Mouse (Mus musculus) forebrain, postnatal 0 days (tissue): ENCODE data around the gene Jazf1. TPM values are rescaled to one million over a fixed set of nuclear protein-coding genes. Genes with fewer than 3 reads are reported as not detected.
A peak's percentile ranks its signal among the peaks of the same experiment; 100 is the strongest.

Source experiments
- ATAC-seq: fragments of 200-750 bp; cut with Nextera tagmentation; 2 replicates; pipeline ENCODE4 v1.8.0; 2017; ENCODE audit warnings: mild to moderate bottlenecking, moderate library complexity
- DNase-seq: peaks from one replicate; pipeline ENCODE4 v3.0.0-alpha.2; 2015
- H3K27ac ChIP-seq: fragments of 300-500 bp; sonication (generic); 2 replicates; pipeline ENCODE4 v1.5.1; 2014; ENCODE audit warnings: low read depth, mild to moderate bottlenecking, antibody characterized with exemption, low read length, moderate library complexity, mixed read lengths
- H3K27me3 ChIP-seq: fragments of 300-500 bp; sonication (generic); 2 replicates; pipeline ENCODE4 v1.6.1; 2014; ENCODE audit warnings: mild to moderate bottlenecking, low read length, mixed read lengths; ENCODE audit not compliant: insufficient read depth
- H3K36me3 ChIP-seq: fragments of 300-500 bp; sonication (generic); 2 replicates; pipeline ENCODE4 v1.6.1; 2014; ENCODE audit warnings: mild to moderate bottlenecking, moderate library complexity; ENCODE audit not compliant: insufficient read depth
- H3K4me1 ChIP-seq: fragments of 300-500 bp; sonication (generic); 2 replicates; pipeline ENCODE4 v1.6.1; 2014; ENCODE audit warnings: antibody characterized with exemption; ENCODE audit not compliant: insufficient read depth
- H3K4me2 ChIP-seq: fragments of 300-500 bp; sonication (generic); 2 replicates; pipeline ENCODE4 v1.6.1; 2014; ENCODE audit warnings: low read depth, mild to moderate bottlenecking, moderate library complexity
- H3K4me3 ChIP-seq: fragments of 300-500 bp; sonication (generic); 2 replicates; pipeline ENCODE4 v1.5.1; 2014; ENCODE audit warnings: low read depth, low read length, mixed read lengths
- H3K9ac ChIP-seq: fragments of 300-500 bp; sonication (generic); 2 replicates; pipeline ENCODE4 v1.6.1; 2014; ENCODE audit warnings: mild to moderate bottlenecking
- H3K9me3 ChIP-seq: fragments of 300-500 bp; sonication (generic); 2 replicates; pipeline ENCODE4 v1.6.1; 2016; ENCODE audit warnings: low read length
- CTCF ChIP-seq: sonication (generic); IDR thresholded peaks from 2 replicates; pipeline ENCODE4 v1.5.1; 2016; ENCODE audit warnings: antibody characterized with exemption, control low read depth, low read depth
- WGBS: fragments of 180-500 bp; shearing (Covaris S2); extraction: QIAGEN DNeasy Blood & Tissue Kit; methylation state at CpG from one replicate; pipeline ENCODE4 v1.1.7; 2014; 5-methylcytosine and 5-hydroxymethylcytosine counted together
- polyA plus RNA-seq: library from polyadenylated mRNA; unstranded; fragments of >200 nt; fragmentation: Nextera tagmentation; extraction: Ambion mirVana; gene quantifications from 2 replicates; pipeline ENCODE4 v1.2.1, GENCODE M21; 2015
- total RNA-seq: library from RNA; depleted of rRNA; stranded (reverse); fragments of >200 nt; gene quantifications from 2 replicates; pipeline ENCODE4 v1.2.3, GENCODE M21; 2014

Jazf1 gene
- total and polyA plus RNA-seq, 2 experiments from 2014 or later, result 50.8 to 71.7 TPM

GRCm38 (mm10) chr6:53034362-53035011, 33.9 kb downstream of the Jazf1 start:
- ATAC-seq (no peak), DNase-seq (no peak)
- no peak overlapping the region for H3K4me3 ChIP-seq
- no peak for TF ChIP-seq CTCF
- no peaks in the 10 kb centered on the region for H3K9me3 ChIP-seq
- H3K27me3 ChIP-seq, result no peaks in the 10 kb centered on the region
- H3K4me1 ChIP-seq, result no peaks in the 10 kb centered on the region
- H3K36me3 ChIP-seq, result no peaks in the 10 kb centered on the region; the same call in 1 of the 2 replicates
- no peak overlapping the region for H3K9ac ChIP-seq
- H3K4me2 ChIP-seq, result no peak overlapping the region
- H3K27ac ChIP-seq, result no peak overlapping the region
- WGBS, result 88% methylated on average over 6 of the region's 6 CpGs

- no peaks in the 10 kb centered on the region for H3K9me3 ChIP-seq
- no peak for ATAC-seq
- TF ChIP-seq CTCF, result peak; percentile 48
- no peaks in the 10 kb centered on the region; the same call in 1 of the 2 replicates for H3K36me3 ChIP-seq
- no peak overlapping the region for H3K9ac ChIP-seq
- no peak for DNase-seq
- no peaks in the 10 kb centered on the region for H3K27me3 ChIP-seq
- no peak overlapping the region for H3K4me3 ChIP-seq
- H3K4me2 ChIP-seq, result no peak overlapping the region
- H3K27ac ChIP-seq, result no peak overlapping the region
- WGBS, result 72% methylated on average over 4 of the region's 4 CpGs
- no peaks in the 10 kb centered on the region for H3K4me1 ChIP-seq
Measured at GRCm38 (mm10) chr6:53032730-53033484, 35.5 kb downstream of the Jazf1 start.

GRCm38 (mm10) chr6:53022069-53022468, 46.4 kb downstream of the Jazf1 start:
- TF ChIP-seq CTCF, result no peak

GRCm38 (mm10) chr6:53021081-53021480, 47.4 kb downstream of the Jazf1 start:
- DNase-seq (no peak), ATAC-seq (no peak)
- Histone ChIP-seq H3K4me2 (no peak overlapping the region), H3K4me3 (no peak overlapping the region), H3K27me3 (no peaks in the 10 kb centered on the region), H3K9ac (no peak overlapping the region), H3K36me3 (no peaks in the 10 kb centered on the region), H3K4me1 (no peaks in the 10 kb centered on the region), H3K9me3 (no peaks in the 10 kb centered on the region), H3K27ac (no peak overlapping the region)
- TF ChIP-seq CTCF, result no peak
- 50% methylated on average over 2 of the region's 2 CpGs for WGBS

More at GRCm38 (mm10) chr6:53022069-53022468, 46.4 kb downstream of the Jazf1 start:
- no peaks in the 10 kb centered on the region for H3K27me3 ChIP-seq
- no peak overlapping the region for H3K4me2 ChIP-seq
- no peak overlapping the region for H3K27ac ChIP-seq
- no peak overlapping the region for H3K9ac ChIP-seq
- H3K4me3 ChIP-seq, result no peak overlapping the region
- no peak for ATAC-seq
- 98% methylated on average over 2 of the region's 2 CpGs for WGBS
- no peaks in the 10 kb centered on the region for H3K9me3 ChIP-seq
- no peaks in the 10 kb centered on the region for H3K36me3 ChIP-seq
- H3K4me1 ChIP-seq, result no peaks in the 10 kb centered on the region
- DNase-seq, result no peak

GRCm38 (mm10) chr6:53017357-53018205, 50.9 kb downstream of the Jazf1 start:
- H3K27me3 ChIP-seq, result no peaks in the 10 kb centered on the region
- TF ChIP-seq CTCF, result no peak
- H3K36me3 ChIP-seq, result no peaks in the 10 kb centered on the region
- no peak for ATAC-seq
- no peak for DNase-seq
- peaks cover 17% of the 10 kb centered on the region; the same call in 1 of the 2 replicates for H3K4me1 ChIP-seq
- no peak overlapping the region for H3K27ac ChIP-seq
- no peak overlapping the region for H3K4me2 ChIP-seq
- WGBS, result 53% methylated on average over 4 of the region's 4 CpGs
- H3K9me3 ChIP-seq, result no peaks in the 10 kb centered on the region
- H3K4me3 ChIP-seq, result no peak overlapping the region
- no peak overlapping the region for H3K9ac ChIP-seq

GRCm38 (mm10) chr6:53014460-53015455, 53.7 kb downstream of the Jazf1 start:
- no peak overlapping the region for H3K4me3 ChIP-seq
- no peak for TF ChIP-seq CTCF
- no peak overlapping the region for H3K9ac ChIP-seq
- 41% methylated on average over 9 of the region's 9 CpGs for WGBS
- H3K9me3 ChIP-seq, result no peaks in the 10 kb centered on the region
- H3K36me3 ChIP-seq, result no peaks in the 10 kb centered on the region
- peaks cover 17% of the 10 kb centered on the region; the same call in 1 of the 2 replicates for H3K4me1 ChIP-seq
- DNase-seq (peak; percentile 54), ATAC-seq (peak; percentile 85)
- peak overlapping the region; percentile 19 for H3K4me2 ChIP-seq
- no peaks in the 10 kb centered on the region for H3K27me3 ChIP-seq
- H3K27ac ChIP-seq, result peak overlapping the region; percentile 69
